In genomic region chr11:4849258-4849943, GRCm38 (mm10) we compare ENCODE assay signal across 8 mouse cellular contexts. TPM values are rescaled to one million over a fixed set of nuclear protein-coding genes. Genes with fewer than 3 reads are reported as not detected.
DNase-seq lines count a peak whose midpoint lies in the region; ATAC-seq lines count a peak whose summit lies in the region.

Nf2 (minus strand) TSS chr11:4849536.

- peak within 1 kb of the TSS; percentile 98 for H3K4me3 ChIP-seq in hindbrain, embryonic 12.5 days

- no peaks in the 10 kb centered on the region for H3K36me3 ChIP-seq in hindbrain, embryonic 12.5 days

- H3K9me3 ChIP-seq in hindbrain, embryonic 12.5 days (replicated peaks) = no peaks in the 10 kb centered on the region

- no peaks in the 10 kb centered on the region for H3K27me3 ChIP-seq in hindbrain, embryonic 12.5 days

- under 1% methylated on average over 49 of the region's 60 CpGs for WGBS in hindbrain, embryonic 12.5 days

- peak; percentile 100 for ATAC-seq in hindbrain, embryonic 12.5 days (ENCODE audit: low FRiP score)

- peak; percentile 99 for DNase-seq in NIH3T3 (ENCODE audit: low read depth)
- peak; percentile 96 to 98 for DNase-seq in cerebellum, postnatal 10 days
- DNase-seq in frontal cortex, postnatal 10 days (ENCODE audit: low spot score in 2 of 2) = peak; percentile 98
- DNase-seq in layer of hippocampus, postnatal 14 days (ENCODE audit: low spot score in 2 of 2) = peak; percentile 97 to 99
- DNase-seq in lung, postnatal 14 days = peak; percentile 96
- peak; percentile 97 for DNase-seq in retina, adult 2 months (ENCODE audit: low read depth, low spot score)
- DNase-seq in thymus, postnatal 36 days = peak; percentile 91 to 97

- peak within 1 kb of the TSS; percentile 86 for H3K27ac ChIP-seq in hindbrain, embryonic 12.5 days

- H3K9ac ChIP-seq in hindbrain, embryonic 12.5 days = peak within 1 kb of the TSS; percentile 96

- H3K4me1 ChIP-seq in hindbrain, embryonic 12.5 days = peaks cover 18% of the 10 kb centered on the region

- peak within 1 kb of the TSS; percentile 67 for H3K4me2 ChIP-seq in hindbrain, embryonic 12.5 days (replicated peaks)

RNA-seq across cellular contexts. Expression of gene Nf2, which starts in this region (rescaled TPM):
- polyA plus RNA-seq in hindbrain, embryonic 12.5 days (2016; fragmentation: Nextera tagmentation; extraction: Ambion mirVana) = 77.5 and 79.6 TPM in 2 replicates
- total RNA-seq in layer of hippocampus, postnatal 14 days (2021) = 100 to 1,000 TPM; 148 to 156 TPM

Comparison
In these comparisons a context has a peak if more than half of its experiments do, and no peak if none do; other contexts are left out.
1. Peak in every context shown above with its lines: DNase-seq, ATAC-seq, H3K4me3 ChIP-seq and H3K27ac ChIP-seq.